Mouse (Mus musculus) layer of hippocampus, adult 2 months (tissue): ENCODE results near the gene Gm39115. TPM values are rescaled to one million over a fixed set of nuclear protein-coding genes. Genes with fewer than 3 reads are reported as not detected.

ENCODE experiments used
- DNase-seq, 2 experiments: peaks; one replicate each; pipeline ENCODE4 v3.0.0; 2022; ENCODE audit warnings: low spot score in 2 of 2
- H3K27ac ChIP-seq: fragments of 200-600 bp; 2 replicates; pipeline ENCODE4 v1.8.1; 2022
- H3K4me3 ChIP-seq: fragments of 200-600 bp; 2 replicates; pipeline ENCODE4 v1.8.1; 2022; ENCODE audit warnings: mild to moderate bottlenecking
- CTCF ChIP-seq: fragments of 200-600 bp; conservative IDR thresholded peaks from 2 replicates; pipeline ENCODE4 v1.8.1; 2022; ENCODE audit warnings: antibody characterized with exemption, mild to moderate bottlenecking, moderate library complexity
- total RNA-seq, 2 experiments: library from RNA; stranded (reverse); gene quantifications; 2 replicates each; pipeline ENCODE4 v1.2.3; 2021

Gene Gm39115
- total RNA-seq, 2 experiments from 2014 or later: not detected

GRCm38 (mm10) chr7:142089648-142090447, 46.0 kb downstream of the Gm39115 start:
- H3K4me3 ChIP-seq: no peak overlapping the region; the same call in 1 of the 2 replicates
- no peak for TF ChIP-seq CTCF
- peak overlapping the region; percentile 68 for H3K27ac ChIP-seq
- DNase-seq: no peak

GRCm38 (mm10) chr7:142088886-142089285, 46.9 kb downstream of the Gm39115 start:
- peak; percentile 75 to 81 for DNase-seq
- H3K27ac ChIP-seq: peak overlapping the region; percentile 68
- H3K4me3 ChIP-seq: no peak overlapping the region
- TF ChIP-seq CTCF: no peak

- Histone ChIP-seq H3K27ac (no peak overlapping the region), H3K4me3 (no peak overlapping the region)
- no peak for DNase-seq
- TF ChIP-seq CTCF: no peak
Observed at GRCm38 (mm10) chr7:142087069-142087652, 48.7 kb downstream of the Gm39115 start.

- Histone ChIP-seq H3K27ac (no peak overlapping the region; the same call in 1 of the 2 replicates), H3K4me3 (no peak overlapping the region)
- TF ChIP-seq CTCF: no peak
- no peak for DNase-seq
Observed at GRCm38 (mm10) chr7:142086159-142086905, 49.5 kb downstream of the Gm39115 start.

Other genes with a start within 250 kb of the Gm39115 start
- gene Tollip, start 217.5 kb downstream of the Gm39115 start, total RNA-seq: 100 to 1,000 TPM; 112 to 123 TPM
- gene Brsk2, start 186.3 kb downstream of the Gm39115 start, total RNA-seq: 100 to 1,000 TPM; 175 to 181 TPM
- gene Mob2, start 75.0 kb downstream of the Gm39115 start, total RNA-seq: 10 to 100 TPM; 29.0 to 29.3 TPM
- 100 to 1,000 TPM; 126 to 127 TPM for gene Dusp8, start 40.2 kb downstream of the Gm39115 start, total RNA-seq
- gene Gm45618, start 15.3 kb downstream of the Gm39115 start, total RNA-seq: not detected
- gene Gm45337, start 8.6 kb upstream of the Gm39115 start, total RNA-seq: not detected
- gene Gm29735, start 21.1 kb upstream of the Gm39115 start, total RNA-seq: not detected
- not detected for gene Gm4553, start 29.7 kb upstream of the Gm39115 start, total RNA-seq
- gene Krtap5-2, start 40.0 kb upstream of the Gm39115 start, total RNA-seq: not detected
- not detected for gene Gm10153, start 54.4 kb upstream of the Gm39115 start, total RNA-seq
- gene Krtap5-3, start 65.3 kb upstream of the Gm39115 start, total RNA-seq: not detected
- not detected for gene Gm7579, start 75.8 kb upstream of the Gm39115 start, total RNA-seq
- gene Krtap5-5, start 93.9 kb upstream of the Gm39115 start, total RNA-seq: not detected
- gene Gm40460, start 105.0 kb upstream of the Gm39115 start, total RNA-seq: not detected
- gene Gm2431, start 122.3 kb upstream of the Gm39115 start, total RNA-seq: not detected
- not detected for gene Gm4559, start 138.3 kb upstream of the Gm39115 start, total RNA-seq
- gene Krtap5-1, start 161.1 kb upstream of the Gm39115 start, total RNA-seq: not detected
- gene Krtap5-4, start 167.5 kb upstream of the Gm39115 start, total RNA-seq: not detected
- 10 to 100 TPM; 35.3 to 38.6 TPM for gene Ifitm10, start 237.7 kb upstream of the Gm39115 start, total RNA-seq
- gene Gm49369, start 246.6 kb upstream of the Gm39115 start, total RNA-seq: 1 to 10 TPM in 1 of 2 experiments, not detected in 1; 4.4 TPM